Mouse (Mus musculus): Measurements from ENCODE around the gene Fbxo27.
"Not testable (repeated sequence)": the region's sequence is repeated elsewhere in the genome, so short reads cannot be mapped to it uniquely, and the experiment has no call there.

Gene Fbxo27

DNA sequence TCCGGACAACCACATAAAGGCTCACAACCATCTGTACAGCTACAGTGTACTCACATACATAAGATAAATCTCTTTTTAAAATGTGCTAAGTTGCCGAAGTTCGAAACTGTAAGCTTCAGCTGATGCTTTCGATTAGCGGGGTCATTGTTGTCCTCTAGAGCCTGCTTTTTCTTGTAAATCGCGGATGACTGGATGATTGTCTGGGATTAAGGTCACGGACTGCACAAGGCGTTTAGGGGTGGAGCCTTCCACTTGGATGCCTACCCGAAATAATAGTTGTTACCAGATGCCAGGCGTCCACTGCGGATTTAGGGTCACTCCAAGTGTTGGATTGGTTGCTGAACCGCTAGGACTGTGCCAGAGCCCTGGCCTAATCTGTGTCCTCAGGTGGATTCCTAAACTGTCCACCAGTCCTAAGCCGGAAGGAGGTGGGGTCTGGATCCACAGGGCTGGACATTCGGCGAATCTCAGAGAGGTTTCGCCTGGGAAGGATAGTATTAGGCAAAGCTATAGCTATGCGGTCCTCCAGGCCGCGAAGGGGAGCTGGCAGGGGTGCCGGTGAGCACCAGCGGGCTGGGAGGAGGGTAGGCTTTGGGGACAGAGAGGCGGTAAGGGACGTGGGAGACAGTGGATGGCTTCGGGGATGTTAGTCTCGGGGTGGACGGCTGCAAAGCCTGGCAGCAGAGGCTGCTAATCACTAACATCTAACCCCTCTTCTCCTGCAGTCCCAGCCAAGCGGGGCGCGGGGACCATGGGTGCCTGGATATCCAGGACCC, at the start of gene Fbxo27:
Gene Fbxo27, plus strand, starts transcription at position 305 of the 776 bp plus-strand sequence.
- in situ Hi-C loops (cut with MboI, MseI) = no loop called here

DNA sequence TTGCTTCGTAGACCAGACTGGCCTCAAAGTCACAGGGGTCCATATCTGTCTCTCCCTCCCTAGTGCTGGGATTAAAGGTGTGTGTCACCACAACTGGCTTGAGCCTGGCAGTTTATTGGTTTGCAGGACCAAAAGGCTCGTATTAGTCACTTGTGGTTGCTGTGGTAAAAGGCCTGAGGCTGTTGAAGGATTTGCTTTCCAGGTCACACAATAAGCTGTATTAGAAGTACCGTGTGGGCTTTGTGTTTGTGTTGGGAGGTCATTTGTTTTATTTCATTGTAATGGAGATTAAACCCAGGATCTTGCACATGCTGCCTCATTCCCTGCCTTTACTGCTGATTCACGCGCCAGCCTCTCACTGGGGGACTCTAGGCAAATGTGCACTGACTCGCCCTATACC, 47.3 kb upstream of the Fbxo27 start:
- in situ Hi-C loops (cut with MboI, MseI) = no loop called here

- in situ Hi-C loops (cut with MboI, MseI) = no loop called here
Measured at GRCm38 (mm10) chr7:28645947-28646475, 46.6 kb upstream of the Fbxo27 start.

DNA sequence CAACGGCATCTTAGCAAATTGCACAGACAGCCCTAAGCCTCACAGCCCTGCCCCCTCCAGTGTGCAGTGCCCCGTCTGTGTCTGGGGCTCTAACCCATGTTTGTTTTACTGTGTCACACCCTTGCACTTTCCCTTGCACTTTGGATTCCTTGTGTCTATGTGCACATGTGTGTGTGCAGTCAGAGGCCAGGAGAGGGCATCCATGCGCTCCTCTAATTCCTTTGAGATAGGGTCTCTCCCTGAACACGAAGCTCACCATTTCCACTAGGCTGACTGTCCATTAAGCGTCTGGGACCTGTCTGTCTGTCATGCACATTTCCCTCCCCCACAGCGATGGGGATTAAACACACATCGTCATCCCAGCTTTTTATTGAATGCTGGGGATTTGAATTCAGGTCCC, 45.6 kb upstream of the Fbxo27 start:
- in situ Hi-C loops (cut with MboI, MseI) = no loop called here

DNA sequence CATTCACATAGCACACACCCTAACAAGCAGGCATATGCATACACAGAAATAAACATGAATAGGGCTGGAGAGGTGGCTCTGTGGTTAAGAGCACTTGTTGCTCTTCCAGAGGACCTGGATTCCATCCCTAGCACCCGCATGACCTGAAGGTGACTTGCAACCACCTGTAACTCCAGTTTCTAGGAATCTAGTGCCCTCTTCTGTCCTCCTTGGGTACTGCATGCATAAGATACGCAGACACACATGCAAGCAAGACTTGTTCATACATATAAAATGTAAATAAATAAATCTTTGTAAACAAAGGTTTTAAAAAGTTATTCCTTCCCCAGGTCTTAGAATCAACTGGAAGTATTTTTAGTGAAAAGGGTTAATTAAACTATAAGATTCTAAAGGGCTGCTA, 41.5 kb upstream of the Fbxo27 start:
- in situ Hi-C loops (cut with MboI, MseI) = no loop called here

GRCm38 (mm10) chr7:28656430-28656829, 36.2 kb upstream of the Fbxo27 start:
- in situ Hi-C loops (cut with MboI, MseI) = no loop called here

DNA sequence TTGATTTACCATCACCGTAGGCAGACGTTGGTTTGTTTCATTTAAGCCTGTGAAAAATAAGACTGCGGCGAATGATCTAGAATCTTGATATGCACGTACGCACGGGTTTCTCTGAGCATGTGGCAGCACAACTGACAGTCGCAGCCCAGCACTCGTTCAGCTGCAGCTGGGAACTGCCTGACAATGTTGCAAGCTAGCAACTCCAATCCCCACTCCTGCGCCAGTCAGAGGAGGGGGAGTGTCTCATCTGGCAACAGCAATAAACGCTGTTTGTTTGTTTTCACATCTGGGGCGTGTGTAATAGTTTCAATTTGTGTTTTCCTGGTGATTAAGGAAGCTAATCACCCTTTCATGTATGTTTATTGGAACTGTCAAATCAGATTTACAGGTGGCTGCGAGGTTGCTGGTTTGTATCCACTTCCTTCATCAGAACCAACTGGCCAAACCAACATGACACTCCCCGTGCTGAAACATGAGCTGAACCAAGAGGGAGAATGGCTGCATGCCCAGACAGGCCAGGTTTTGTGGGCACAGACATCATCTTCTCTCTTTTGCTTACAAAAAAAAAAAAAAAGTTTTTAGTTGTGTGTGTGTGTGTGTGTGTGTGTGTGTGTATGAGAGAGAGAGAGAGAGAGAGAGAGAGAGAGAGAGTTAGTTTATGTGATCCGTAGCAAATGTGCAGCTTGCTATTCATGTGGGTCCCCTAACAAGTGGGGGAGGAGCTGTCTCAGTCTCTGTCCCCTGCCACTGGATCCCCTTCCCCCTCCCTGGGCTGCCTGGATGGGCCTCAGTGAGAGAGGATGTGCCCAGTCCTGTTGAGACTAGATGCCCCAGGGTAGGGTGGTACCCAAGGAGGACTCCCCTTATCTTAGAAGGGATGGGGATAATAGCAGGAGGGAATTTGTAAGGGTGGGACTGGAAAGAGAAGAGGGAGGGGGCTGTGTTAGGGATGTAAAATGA, 26.7 kb upstream of the Fbxo27 start:
- in situ Hi-C loops (cut with MboI, MseI) = no loop called here

DNA sequence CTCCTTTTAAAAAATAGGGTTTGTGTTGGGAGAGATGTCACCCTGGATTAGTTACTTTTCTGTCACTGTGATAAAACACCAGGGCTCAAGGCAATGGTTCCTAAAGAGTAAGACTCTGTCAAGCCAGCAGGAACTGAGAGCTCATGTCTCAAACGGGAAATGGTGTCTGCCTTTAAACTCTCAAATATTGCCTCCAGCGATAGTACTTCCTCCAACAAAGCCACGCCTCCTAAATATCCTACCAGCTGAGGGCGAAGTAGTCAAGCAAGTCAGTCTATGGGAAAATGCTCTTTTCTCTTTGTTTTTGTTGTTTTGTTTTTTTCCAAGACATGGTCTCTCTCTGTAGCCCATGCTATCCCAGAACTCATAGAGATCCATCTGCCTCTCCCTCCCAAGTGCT, 21.5 kb upstream of the Fbxo27 start:
- in situ Hi-C loops (cut with MboI, MseI) = no loop called here

GRCm38 (mm10) chr7:28672276-28672675, 20.4 kb upstream of the Fbxo27 start:
- in situ Hi-C loops (cut with MboI, MseI) = no loop called here

DNA sequence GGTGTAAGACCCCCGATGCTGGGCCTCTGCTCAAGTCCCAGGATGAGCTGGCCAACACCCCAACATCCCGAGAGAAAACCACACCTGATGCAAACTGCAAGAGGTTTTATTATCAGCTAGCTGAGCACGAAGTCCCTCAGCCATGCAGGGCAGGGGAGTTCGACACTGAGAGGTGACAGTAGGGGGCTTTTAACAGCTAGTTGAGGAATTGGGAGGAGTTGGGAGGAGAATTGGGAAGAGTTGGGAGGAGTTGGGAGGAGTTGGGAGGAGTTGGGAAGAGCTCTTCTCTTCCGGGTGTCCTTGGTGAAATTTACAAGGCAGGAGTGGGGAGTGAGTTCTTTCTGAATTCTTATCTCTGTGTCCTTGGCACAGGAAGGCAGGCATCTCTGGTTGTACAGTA, 19.9 kb upstream of the Fbxo27 start:
- in situ Hi-C loops (cut with MboI, MseI) = not testable (repeated sequence)

- in situ Hi-C loops (cut with MboI, MseI) = no loop called here
Measured at GRCm38 (mm10) chr7:28674994-28675393, 17.7 kb upstream of the Fbxo27 start.

DNA sequence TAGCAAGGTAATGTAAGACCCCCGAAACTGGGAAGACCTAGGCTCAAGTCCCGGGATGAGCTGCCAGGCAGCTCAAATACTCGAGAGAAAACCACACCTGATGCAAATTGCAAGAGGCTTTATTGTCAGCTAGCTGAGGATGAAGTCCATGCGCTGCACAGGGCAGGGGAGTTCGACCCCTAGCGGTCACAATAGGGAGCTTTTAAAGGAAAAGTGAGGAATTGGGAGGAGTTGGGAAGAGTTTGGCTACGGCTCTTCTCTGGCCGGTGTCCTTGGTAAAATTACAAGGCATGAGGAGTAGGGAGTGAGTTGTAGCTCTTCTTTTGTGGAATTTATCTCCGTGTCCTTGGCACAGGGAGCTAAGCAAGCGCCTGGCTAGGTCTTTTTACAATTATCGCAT, 16.9 kb upstream of the Fbxo27 start:
- in situ Hi-C loops (cut with MboI, MseI) = no loop called here

GRCm38 (mm10) chr7:28676811-28677541, 15.7 kb upstream of the Fbxo27 start:
- in situ Hi-C loops (cut with MboI, MseI) = no loop called here

DNA sequence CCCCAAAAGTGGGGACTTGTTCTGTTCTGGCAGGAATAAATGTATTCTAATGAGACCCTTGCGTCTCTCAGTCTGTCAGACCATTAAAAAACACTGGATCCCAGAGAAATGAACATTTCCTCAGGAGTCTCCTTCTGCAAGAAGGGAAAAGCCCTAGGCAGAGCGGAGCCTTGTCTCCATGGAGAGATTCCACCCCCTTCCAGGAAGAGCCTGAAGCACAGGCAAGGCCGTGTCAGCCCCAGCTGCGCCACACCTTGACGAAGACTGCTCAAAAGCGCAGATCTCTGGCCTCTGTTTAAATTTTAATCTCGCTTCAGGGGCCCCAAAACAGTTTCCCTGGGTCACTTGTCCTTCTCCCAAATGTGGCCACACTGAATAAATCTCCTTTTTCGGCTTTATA, 15.0 kb upstream of the Fbxo27 start:
- in situ Hi-C loops (cut with MboI, MseI) = no loop called here

DNA sequence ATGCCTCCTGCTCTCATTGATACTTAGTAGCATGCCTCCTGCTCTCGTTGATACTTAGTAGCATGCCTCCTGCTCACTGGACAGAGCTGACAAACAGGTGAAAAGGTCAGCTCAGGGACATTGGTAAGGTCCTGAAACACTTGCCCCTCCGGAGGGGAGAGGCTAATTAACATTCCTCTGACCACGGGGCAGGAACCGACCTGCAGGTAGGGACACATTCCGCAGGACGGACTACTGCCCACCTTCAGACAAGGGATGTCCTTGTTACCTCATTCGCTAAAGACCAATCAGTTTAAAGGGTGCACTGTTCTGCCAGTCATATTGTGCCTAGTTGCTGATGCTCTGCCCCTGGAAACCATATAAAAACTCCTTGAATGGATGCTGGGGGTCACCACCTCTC, 1.6 kb upstream of the Fbxo27 start:
- in situ Hi-C loops (cut with MboI, MseI) = no loop called here

DNA sequence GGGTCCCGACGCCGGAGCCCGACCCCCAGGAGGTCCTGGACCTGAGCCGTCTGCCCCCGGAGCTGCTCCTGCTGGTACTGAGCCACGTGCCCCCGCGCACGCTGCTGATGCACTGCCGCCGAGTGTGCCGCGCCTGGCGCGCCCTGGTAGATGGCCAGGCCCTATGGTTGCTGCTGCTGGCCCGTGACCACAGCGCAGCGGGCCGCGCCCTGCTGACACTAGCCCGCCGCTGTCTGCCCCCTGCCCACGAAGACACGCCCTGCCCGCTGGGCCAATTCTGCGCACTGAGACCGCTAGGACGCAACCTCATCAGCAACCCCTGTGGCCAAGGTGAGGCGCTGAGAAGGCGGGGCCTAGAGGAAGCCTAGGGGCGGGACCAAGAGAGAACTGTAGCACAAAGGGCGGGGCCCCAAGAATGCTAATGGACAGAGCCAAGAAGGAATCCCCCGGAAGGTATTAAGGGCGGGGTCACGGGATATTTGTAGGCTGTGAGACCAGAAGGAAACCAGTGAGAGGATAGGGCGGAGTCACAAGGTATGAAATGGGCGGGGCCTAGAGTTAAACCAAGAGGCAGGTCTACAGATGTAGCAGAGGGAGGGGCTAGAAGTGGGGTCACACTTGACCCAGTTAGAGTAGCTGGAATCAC, 795 bp downstream of the Fbxo27 start:
- in situ Hi-C loops (cut with MboI, MseI) = no loop called here

- in situ Hi-C loops (cut with MboI, MseI) = no loop called here
Measured at GRCm38 (mm10) chr7:28694423-28694822, 1.8 kb downstream of the Fbxo27 start.

DNA sequence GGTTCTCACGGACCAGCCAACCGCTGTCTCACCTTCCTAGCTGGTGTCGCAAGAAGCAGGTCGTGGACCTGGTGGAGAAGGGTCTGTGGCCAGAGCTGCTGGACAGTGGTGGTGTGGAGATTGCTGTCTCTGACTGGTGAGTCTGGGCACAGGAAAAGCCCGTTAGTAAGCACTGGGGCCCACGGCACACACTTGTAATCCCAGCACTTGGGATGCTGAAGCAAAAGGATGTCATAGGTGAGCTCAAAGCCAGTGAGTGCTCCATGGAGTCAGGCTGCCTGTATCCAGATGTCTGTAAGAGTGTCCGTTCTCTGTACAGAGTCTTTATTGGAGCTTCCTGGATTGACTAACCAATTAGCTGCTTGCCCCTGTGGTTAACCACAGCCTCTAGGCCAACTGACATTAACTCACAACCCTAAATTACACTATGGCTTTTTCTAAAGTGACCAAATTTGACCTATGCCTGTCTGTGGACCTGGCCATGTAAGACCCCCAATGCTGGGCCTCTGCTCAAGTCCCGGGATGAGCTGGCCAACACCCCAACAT, 2.4 kb downstream of the Fbxo27 start:
- in situ Hi-C loops (cut with MboI, MseI) = no loop called here

- in situ Hi-C loops (cut with MboI, MseI) = no loop called here
Measured at GRCm38 (mm10) chr7:28697277-28697676, 4.6 kb downstream of the Fbxo27 start.

- in situ Hi-C loops (cut with MboI, MseI) = no loop called here
Measured at GRCm38 (mm10) chr7:28700269-28700668, 7.6 kb downstream of the Fbxo27 start.

DNA sequence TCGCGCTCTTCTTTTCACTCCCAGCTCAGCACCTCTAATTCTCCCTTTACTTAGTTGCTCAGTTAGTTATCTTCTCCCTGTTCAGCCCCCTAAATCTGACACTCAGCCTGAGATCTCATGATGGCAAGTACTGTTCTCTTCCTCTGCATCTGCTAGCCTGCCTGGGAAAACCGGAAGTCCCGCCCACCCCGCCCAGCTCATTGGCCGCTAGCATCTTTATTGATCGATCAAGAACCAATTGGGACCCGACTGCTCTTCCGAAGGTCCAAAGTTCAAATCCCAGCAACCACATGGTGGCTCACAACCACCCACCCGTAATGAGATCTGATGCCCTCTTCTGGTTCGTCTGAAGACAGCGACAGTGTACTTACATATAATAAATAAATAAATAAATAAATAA, 8.7 kb downstream of the Fbxo27 start:
- in situ Hi-C loops (cut with MboI, MseI) = not testable (repeated sequence)

All from T-helper 1 cell (primary cell).